Mouse (Mus musculus): ENCODE measurements around the gene Tbc1d4. TPM values are rescaled to one million over a fixed set of nuclear protein-coding genes. Genes with fewer than 3 reads are reported as not detected.

Tbc1d4 gene
- 9.2 and 9.5 TPM in 2 replicates for polyA plus RNA-seq (2012; rRNA removed)

DNA sequence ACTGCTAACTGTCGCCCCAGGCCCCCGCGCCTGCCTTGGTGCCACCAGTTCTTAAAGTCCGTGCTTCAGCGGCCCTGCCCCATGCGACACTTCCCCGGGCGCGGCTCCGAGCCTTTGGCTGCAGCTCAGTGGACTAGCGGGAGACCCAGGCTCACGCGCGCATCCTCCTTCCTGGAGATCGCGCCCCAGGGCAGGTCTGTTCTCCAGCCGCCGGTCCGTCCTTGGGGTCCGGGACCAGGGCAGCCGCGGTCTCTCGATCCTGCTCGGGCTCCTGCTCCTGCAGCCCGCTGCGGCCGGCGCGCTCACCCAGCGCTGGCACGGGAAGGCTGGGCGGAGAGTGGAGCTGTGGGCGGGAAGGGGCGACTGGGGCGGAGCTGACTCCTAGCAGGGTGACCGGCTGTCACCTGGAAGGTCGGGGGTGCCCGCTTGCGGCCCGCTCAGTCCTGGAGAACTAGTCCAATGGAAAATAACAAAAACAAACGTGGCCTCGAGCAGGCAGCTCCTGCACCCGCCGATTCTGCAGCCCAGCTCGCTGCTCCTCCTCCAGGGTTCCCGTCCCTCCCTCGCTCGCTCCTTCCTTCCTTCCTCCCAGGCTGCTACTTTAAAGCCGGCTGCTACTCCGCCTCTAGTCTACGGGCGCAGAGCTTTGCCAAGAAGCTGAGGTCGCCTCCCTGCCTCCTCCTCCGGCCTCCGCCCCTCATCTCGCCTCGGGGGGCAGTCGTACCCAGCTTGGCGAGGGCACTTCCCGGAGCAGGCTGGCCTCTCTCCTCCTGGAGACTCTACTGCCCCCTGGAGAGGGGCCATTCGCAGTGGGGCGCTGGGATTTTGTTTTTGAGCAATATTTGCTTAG is at the start of gene Tbc1d4:
Gene Tbc1d4 (minus strand): TSS at position 673 of the 850 bp plus-strand sequence.
- peak; percentile 74 for DNase-seq (ENCODE audit: low spot score)

DNA sequence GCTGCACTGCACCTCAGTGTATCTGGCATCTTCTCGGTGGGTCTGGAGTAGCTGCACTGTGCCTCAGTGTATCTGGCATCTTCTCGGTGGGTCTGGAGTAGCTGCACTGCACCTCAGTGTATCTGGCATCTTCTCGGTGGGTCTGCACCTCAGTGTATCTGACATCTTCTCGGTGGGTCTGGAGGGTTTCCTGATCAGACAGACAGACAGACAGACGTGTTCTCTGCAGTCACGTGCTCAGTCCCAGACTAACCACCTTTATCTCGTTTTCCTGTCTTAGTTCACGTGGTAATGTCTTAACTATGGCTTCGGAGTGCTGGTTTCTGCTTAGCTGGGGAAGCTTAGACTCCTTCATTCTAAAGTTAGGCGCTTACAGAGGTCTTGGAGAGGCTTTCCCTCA is 47.3 kb upstream of the Tbc1d4 start:
- DNase-seq (ENCODE audit: low spot score) = no peak

DNA sequence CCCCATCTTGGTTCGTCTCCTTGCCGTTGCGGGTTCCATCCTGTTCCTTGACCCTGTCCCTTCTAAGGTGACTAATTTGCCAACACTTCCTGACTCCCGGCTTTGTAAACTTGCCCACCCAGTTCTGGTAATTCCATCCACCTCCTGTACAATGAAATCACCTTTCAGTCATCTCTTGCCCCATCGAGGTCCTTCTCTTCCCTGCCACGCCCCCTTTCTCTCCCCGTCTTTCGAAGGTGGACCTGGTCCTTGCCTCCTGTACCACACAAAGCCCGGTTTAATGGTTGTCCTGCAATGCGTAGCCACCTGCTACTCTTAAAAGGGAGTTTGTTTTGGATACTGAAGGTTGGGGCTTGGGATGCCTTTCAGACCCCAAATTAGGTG is 45.5 kb upstream of the Tbc1d4 start:
- DNase-seq (ENCODE audit: low spot score) = no peak

DNA sequence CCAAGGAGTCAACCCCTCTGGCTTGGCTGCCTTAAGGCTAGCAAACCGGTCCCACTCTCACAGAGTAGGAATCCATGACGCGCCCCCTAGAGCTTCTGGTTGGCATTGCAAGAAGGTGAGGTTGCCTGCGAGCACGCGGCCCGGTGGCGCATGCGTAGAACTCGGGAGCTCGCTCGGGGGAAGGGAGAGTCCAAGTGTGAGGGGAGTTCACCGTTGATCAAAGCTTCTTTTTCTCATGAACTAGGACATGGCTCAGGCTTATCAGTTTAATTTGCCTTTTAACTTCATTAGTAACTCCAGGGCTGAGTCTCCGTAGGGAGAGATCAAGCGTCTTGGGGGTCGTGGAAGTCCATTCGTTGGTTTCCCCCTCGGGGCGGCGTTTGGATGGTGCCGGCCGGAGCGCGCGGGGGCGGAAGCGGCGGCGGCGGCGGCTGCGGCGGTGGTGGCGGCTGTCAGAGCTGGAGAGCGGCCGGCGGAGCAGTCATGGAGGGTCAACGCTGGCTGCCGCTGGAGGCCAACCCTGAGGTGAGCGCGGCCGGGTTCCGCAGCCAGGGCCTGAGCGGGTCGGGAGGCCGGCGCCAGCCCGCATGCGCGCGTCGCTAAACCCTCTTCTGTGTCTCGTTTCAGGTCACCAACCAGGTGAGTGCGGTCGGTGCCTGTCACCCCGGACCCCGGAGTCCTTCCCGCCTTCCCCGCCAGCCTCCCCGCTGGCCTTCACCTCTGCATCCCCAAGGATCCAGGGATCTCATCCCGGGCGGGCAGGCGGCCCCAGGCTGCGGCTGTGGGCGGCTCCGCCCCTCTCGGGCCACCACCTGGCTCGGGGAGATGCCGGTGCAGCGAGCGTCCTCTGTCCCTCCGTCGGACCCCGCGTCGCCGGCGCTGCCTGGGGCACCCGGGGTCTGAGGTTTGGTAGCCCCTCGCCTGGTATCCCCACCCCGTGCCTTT is 44.9 kb upstream of the Tbc1d4 start, which contains the start of gene Uchl3:
Gene Uchl3 (plus strand): TSS at position 387 of the 945 bp plus-strand sequence.
- peak; percentile 98 for DNase-seq (ENCODE audit: low spot score)

DNA sequence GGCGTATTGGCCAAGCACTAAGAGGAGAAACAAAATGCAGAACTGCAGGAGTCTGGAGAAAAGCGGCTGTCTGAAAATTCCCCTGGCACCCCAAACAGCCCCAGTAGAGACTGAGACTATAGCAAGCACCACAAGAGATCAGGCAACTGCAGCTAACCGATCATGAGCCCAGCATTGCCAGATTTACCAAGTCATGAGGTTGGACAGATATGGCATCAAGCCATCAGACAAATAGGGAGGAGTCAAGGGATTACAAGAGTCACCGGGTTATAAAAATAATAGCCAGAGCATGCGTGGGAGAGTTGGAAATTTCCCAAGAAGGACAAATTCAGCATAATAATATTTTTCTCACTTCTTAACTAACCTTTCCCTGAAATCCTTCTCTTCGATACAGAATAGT is 43.6 kb upstream of the Tbc1d4 start:
- no peak for DNase-seq (ENCODE audit: low spot score)

DNA sequence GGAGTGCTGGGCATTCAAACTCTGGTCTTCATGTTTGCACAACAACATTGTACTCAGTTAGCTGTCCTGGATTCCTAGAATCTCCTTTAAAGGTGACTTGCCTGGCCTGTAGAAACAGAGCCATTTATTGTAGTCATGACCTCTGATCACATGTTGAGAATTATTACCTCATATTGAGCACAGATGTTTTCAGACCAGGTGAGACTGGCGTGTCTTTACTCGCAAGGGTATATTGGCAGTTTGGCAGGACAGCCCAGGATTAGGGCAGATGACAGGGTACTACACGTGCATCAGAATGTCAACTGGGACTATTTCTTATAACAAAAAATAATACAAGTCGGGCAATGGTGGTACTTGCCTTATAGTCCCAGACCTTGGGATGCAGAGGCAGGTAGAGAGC is 41.6 kb upstream of the Tbc1d4 start:
- DNase-seq (ENCODE audit: low spot score) = no peak

DNA sequence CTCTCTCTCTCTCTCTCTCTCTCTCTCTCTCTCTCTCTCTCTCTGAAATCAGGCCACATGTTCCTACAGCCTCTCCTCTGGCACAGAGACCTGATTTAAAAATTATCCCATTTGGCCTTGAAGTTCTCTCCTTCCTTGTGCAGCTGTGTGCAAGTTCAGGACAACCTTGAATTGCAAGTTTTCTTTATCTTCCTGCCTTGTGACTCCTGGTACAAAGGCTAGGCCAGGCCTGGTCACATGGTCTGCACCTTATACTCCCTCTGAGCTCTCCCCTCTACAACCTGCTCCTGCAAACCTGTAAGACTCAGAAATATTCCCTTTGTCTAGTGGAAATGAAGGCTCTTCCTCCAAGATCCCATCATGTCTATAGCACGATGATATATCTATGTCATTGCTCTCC is 36.0 kb upstream of the Tbc1d4 start:
- DNase-seq (ENCODE audit: low spot score) = no peak

DNA sequence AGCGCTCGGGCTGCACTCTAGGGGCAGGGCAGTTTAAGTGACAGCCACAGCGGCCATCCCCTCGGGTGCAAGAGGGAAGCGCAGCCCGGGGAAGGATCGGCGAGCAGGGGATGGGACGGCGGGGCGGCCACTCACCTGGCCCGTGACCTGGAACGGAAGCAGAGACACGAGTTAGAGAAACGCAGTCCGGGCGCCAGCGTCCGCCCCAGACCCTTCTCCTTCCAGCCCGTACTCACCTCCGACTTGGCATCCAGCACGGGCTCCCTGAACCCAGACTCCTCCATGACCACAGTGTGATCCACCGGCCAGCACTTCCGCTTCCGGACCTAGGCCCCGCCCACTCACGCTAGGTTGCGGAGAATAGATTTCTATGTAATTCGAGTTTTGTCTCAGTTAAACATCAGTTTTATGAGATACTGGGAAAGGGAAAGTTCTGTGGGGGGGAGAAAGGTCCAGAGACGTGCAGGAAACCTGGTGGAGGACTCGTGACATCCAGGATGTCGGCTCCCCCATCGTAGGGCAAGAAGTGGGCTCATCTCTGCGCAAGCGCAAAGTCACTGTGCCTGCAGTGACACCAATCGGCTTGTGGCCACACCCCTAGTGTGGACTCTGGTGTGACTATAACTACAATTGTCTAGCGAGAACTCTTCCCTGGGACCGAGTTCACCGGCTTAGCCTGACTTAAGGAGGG is 31.3 kb upstream of the Tbc1d4 start, which contains the start of gene Commd6:
Gene Commd6 (minus strand): TSS at position 534 of the 691 bp plus-strand sequence.
- peak; percentile 72 for DNase-seq (ENCODE audit: low spot score)

DNA sequence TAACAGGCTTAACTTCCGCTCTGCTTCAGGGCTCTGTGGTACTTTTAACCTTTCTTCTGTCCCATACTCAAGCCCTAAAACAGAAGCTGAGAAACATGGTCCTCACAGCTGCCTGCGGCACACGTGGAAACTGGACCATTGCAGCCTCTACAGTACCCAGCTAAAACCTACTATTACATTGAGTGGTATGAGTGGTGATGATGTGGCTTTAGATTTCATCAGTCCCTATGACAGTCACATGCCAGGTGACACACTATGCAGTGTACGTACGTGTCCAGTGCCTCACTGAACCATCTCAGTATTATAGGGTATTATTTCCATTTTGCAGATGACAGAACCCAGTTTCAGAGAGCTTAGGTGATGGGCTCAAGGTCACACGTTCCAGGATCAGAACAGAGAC is 28.4 kb upstream of the Tbc1d4 start:
- DNase-seq (ENCODE audit: low spot score) = no peak

DNA sequence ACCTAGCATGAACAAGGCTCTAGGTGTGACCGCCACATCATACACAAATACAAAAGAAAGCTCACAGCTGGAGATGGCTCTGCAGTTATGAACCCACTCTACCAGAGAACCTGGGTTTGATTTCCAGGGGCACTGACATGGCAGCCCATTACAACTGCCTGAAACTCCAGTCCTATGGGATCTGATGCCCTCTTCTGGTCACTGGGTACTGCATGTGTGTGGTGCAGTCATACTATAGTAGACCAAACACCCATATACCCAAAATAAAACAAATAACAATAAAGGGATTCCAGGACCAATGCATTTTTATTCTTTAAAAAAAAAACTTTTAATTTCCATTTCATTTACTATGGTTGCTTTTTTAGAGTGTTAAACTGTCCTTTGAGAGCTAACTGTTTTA is 26.8 kb upstream of the Tbc1d4 start:
- no peak for DNase-seq (ENCODE audit: low spot score)

DNA sequence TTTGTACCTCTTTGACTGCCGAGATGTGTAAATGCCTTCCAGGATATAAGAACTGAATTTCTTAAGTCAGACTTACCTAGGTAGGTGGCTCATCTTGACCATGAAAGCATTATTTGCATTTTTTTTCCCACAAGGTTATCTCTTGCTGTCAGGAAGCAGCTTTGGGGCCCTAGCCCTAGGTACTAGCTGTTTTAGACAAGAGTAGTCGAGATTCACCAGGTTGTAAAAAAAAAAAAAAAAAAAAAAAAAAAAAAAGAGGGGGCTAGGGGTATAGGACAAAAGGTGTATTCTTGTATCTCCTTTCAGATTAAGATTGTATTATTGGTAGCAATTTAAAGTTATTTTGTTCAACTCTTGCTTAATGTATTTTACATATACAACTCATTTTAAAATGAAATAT is 21.6 kb upstream of the Tbc1d4 start:
- DNase-seq (ENCODE audit: low spot score) = no peak

DNA sequence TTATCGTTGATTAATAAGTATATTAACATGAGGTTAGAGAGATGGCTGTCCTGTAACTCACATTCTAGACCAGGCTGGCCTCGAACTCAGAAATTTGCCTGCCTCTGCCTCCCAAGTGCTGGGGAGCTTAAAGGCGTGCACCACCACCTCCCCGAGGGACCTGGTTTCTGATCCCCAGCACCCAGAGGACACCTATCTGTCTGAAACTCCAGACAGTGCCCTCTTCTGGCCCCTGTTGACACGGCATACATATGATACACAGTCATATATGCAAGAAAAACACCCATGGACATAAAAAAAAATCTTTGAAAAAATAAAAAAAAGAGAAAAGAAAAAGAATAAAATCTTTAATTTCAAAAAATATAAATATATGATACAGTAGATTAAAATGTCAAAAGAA is 8.7 kb upstream of the Tbc1d4 start:
- no peak for DNase-seq (ENCODE audit: low spot score)

DNA sequence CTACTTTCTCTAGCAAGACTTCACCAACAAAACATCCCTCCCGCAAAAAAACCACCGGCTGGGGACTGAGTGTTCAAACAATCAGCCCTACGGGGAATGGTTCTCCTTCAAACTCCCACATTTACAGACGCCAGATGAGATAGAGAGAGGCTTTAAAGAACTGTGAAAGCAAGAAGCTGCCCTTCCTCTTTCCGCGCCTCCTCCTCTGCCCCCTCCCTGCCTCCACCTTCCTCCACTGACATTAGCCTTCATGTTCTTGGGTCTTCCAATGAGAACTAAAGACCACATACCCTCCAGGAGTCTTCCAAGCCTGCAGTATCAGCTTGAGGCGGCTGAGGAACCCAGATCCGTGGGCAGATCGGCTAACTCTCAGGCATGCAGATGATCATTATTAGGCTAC is 7.2 kb upstream of the Tbc1d4 start:
- no peak for DNase-seq (ENCODE audit: low spot score)

DNA sequence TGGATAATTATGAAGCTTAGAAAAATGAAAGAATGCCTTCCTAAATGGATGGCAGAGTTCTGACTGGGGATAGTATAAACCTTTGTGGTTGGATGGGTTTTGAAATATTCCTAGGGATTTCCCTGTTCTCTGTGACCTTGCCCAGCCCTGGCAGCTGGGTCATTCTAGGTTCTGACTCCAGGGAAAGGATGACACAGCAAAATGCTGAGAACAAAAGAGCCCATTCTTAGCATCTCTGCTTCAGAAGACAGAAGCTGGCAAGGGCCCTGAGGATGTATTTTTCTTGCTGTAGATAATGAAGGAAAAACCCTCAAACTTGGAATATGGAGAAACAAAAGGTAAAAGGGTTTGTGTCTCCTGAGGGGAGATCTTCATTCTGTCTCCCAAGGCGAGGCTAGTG is 4.2 kb upstream of the Tbc1d4 start:
- no peak for DNase-seq (ENCODE audit: low spot score)

DNA sequence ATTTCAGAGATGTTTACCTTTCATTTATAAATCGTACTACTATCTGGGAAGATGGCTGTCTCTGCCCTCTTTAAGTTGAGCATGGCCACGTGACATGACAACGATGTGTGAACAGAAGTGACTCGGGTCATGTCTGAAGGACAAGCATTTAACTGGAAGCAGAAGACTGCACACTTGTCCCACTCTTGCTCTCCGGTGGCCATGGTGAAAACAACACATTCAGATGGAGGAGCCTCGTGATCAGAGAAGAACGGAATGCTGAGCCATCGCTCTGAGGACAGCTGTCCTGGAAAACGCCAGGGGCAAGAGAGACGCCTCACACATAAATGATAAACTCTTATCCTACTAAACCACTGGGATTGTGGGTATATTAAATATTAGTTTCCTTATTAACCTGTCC is 1.7 kb upstream of the Tbc1d4 start:
- no peak for DNase-seq (ENCODE audit: low spot score)

DNA sequence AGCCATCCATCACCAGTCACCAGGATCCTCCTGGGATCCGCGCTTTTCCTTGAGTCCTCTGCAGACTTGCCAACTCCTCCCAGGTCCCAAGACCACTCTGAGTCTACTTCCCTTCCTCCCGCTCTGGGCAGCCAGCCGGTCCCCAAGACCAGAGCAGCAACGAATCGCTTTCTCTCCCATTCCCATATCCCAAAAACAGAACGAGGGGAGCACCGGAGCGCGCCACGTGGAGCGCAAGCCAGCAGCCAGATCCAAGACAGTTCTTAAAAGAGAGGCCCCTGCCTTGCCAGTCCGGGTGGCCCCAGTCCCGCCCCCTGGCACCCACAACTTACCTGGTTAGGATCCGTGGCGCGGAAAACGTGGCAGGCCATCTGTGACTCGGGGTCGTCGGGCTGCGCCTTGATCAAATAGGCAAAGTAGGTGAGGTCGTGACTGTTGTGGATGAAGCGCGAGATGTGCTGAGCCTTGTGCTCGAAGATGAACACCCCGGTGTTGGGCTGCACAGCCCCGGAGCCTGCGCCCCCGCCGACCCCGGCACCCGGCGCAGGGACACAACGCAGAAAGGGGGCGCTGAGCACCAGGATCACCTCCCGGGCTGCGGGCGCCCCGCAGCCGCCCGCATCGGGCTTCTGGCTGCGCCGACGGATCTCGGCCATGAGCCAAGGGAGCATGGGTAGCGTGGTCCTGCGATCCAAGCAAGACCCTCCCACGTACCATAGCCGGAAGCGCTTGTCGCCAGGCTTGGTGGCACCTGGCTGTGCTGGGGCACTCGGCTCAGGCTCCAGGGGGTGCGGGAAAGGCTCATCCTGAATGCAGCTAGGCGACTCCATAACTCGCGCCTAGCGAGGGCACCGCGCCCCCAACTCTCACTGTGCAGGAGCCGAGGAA is 1.1 kb downstream of the Tbc1d4 start:
- DNase-seq (ENCODE audit: low spot score) = peak; percentile 32

DNA sequence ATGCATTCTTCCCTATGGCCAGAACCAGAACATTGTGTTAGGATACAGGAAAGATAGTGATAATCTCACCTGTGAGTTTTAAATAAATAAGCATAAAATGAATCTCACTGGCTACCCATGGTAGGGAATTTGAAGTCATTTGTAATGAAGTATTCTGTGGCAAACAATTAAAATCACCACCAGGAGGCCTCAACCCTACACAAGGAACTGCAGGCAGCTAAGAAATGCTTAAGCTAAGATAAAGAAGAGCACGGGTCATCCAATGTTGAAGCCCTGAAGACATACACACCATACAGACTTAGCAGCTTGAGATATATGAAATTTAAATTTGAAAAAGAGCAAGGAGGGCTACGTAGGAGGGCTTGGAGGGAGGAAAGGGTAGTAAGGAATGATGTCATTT is 3.1 kb downstream of the Tbc1d4 start:
- DNase-seq (ENCODE audit: low spot score) = no peak

DNA sequence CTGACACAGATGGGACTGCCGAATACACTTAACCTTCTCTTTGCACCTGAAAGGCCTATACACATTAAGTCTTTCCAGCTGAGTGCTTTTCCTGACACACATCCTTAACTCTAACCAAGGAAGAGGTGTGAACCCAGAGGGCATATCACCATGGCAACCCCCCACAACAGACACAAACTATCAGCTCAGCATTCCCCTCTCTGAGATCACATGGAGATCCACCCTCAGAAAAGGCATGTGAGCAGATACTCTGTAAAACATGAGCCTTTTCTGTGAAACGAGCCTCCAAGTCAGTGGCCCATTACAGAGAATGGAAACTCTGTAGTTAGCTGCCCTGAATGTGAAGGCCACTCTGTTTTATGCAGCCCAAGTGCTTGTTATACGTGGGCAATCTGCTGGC is 6.1 kb downstream of the Tbc1d4 start:
- no peak for DNase-seq (ENCODE audit: low spot score)

DNA sequence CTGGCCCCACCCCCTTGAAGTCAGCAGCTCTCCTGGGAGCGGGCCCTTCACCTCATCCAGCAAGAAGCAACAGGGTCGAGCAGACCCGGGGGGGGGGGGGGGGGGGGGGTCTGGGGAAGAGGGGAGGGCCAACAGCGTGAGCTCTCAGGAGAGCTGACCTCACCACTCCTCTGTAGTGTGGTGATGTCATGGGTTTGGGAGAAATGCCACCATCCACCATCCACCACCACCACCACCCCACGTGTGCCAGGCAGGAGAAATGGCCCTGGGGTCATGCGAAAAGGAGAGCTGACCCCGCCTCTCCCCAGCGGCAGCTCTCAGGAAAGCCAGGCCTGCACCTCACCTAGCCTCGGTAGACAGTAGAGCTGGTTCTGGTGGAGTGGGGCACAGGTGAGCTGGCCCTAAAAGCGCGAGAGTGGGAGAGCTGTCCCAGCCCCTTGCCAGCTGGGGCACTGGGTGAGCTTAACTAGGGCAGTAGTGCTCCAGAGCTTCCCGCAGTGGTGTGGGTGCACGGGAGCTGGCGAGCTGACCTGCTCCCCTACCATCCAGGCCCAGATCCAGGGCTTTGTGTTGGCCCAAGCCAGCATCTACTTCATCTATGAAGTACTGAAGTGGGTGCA is 11.8 kb downstream of the Tbc1d4 start:
- no peak for DNase-seq (ENCODE audit: low spot score)

DNA sequence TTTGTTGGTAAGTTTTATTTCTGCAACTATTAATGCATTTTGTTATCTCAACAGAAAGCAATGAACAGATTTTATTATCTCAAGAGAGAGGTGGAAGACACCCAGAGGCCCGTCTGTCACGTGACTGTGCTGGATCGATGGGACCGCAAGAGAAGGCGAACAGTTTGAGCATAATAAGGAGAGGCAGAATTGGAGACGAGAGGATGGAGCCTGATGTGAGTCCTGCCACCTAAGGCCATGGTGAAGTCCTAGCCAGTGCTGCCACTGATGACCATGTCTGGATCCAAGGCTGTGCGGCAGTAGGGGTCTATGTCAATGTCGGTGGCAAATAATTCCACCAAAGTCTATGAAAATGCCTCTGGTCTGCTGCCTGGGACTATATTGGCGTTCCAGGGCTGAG is 12.3 kb downstream of the Tbc1d4 start:
- DNase-seq (ENCODE audit: low spot score) = no peak

Measured in urinary bladder, adult 2 months (tissue).